Mouse (Mus musculus) CH12.LX (cell line): Measurements from ENCODE around the gene Wdr26. TPM values are rescaled to one million over a fixed set of nuclear protein-coding genes. Genes with fewer than 3 reads are reported as not detected.

Experiments
- DNase-seq: peaks from one replicate; pipeline ENCODE4 v3.0.0-alpha.2; 2013; ENCODE audit errors: extremely low read depth
- H3K27ac ChIP-seq: 2 replicates; pipeline ENCODE4 v1.5.1; 2012; ENCODE audit warnings: low read depth, mild to moderate bottlenecking, control low read depth, moderate library complexity; ENCODE audit not compliant: insufficient read depth
- H3K27me3 ChIP-seq: replicated peaks from 2 replicates; pipeline ENCODE3; 2012; ENCODE audit warnings: inconsistent platforms
- H3K36me3 ChIP-seq, 2 experiments: replicated peaks in 1 of 2; 2 replicates each; pipeline versions ENCODE3 to v1.6.1; 2012; ENCODE audit warnings: inconsistent platforms in 1 of 2, low read length in 1 of 2, mild to moderate bottlenecking in 1 of 2, mixed read lengths in 1 of 2, moderate library complexity in 1 of 2; ENCODE audit not compliant: control insufficient read depth in 1 of 2, insufficient read depth in 1 of 2
- H3K4me1 ChIP-seq, 2 experiments: 2 replicates each; pipeline ENCODE4 v1.6.1; 2012; ENCODE audit warnings: inconsistent platforms in 1 of 2, moderate library complexity in 1 of 2; ENCODE audit not compliant: insufficient read depth in 2 of 2, control insufficient read depth in 1 of 2
- H3K4me2 ChIP-seq: 2 replicates; pipeline ENCODE4 v1.6.1; 2012; ENCODE audit warnings: low read depth, mild to moderate bottlenecking, control low read depth; ENCODE audit not compliant: poor library complexity, insufficient read depth, severe bottlenecking
- H3K4me3 ChIP-seq, 3 experiments: fragments of 150-350 bp in 1 of 3; sonication (generic) in 1 of 3; replicated peaks in 1 of 3; 2 replicates each; pipeline versions ENCODE3 to v1.5.1; 2011 to 2012; ENCODE audit warnings: low read depth in 2 of 3, low read length in 2 of 3, mild to moderate bottlenecking in 2 of 3, moderate library complexity in 2 of 3, control low read depth in 1 of 3, improper control_type of control experiment in 1 of 3, inconsistent platforms in 1 of 3, mixed read lengths in 1 of 3; ENCODE audit not compliant: poor library complexity in 1 of 3
- H3K79me2 ChIP-seq: replicated peaks from 2 replicates; pipeline ENCODE4 v1.6.1; 2012; ENCODE audit warnings: mild to moderate bottlenecking, moderate library complexity; ENCODE audit not compliant: control insufficient read depth, poor library complexity, insufficient read depth, severe bottlenecking; ENCODE audit errors: extremely low read depth
- H3K9ac ChIP-seq: 2 replicates; pipeline ENCODE4 v1.6.1; 2012; ENCODE audit warnings: low read depth, mild to moderate bottlenecking, control low read depth, moderate library complexity; ENCODE audit not compliant: insufficient read depth
- H3K9me3 ChIP-seq: replicated peaks from 2 replicates; pipeline ENCODE3; 2012; ENCODE audit warnings: low read length, inconsistent platforms, mixed read lengths
- CHD1 ChIP-seq: IDR thresholded peaks from 2 replicates; pipeline ENCODE4 v1.6.1; 2012; ENCODE audit warnings: low read depth, low read length, improper control_type of control experiment, inconsistent platforms
- E2F4 ChIP-seq: IDR thresholded peaks from 2 replicates; pipeline ENCODE4 v1.6.1; 2011; ENCODE audit warnings: low read depth, low read length, improper control_type of control experiment; ENCODE audit not compliant: insufficient replicate concordance
- ELF1 ChIP-seq: IDR thresholded peaks from 2 replicates; pipeline ENCODE4 v1.6.1; 2014; ENCODE audit warnings: low read depth, mild to moderate bottlenecking, inconsistent platforms, low read length, improper control_type of control experiment
- EP300 ChIP-seq: IDR thresholded peaks from 2 replicates; pipeline ENCODE4 v1.6.1; 2011; ENCODE audit warnings: low read length, improper control_type of control experiment
- ETS1 ChIP-seq: conservative IDR thresholded peaks from 2 replicates; pipeline ENCODE4 v1.6.1; 2012; ENCODE audit warnings: low read depth, mild to moderate bottlenecking, inconsistent platforms, low read length, improper control_type of control experiment, moderate library complexity
- IRF4 ChIP-seq: IDR thresholded peaks from 2 replicates; pipeline ENCODE4 v1.6.1; 2014; ENCODE audit warnings: low read depth, mild to moderate bottlenecking, inconsistent platforms, low read length, improper control_type of control experiment
- JUN ChIP-seq: IDR thresholded peaks from 2 replicates; pipeline ENCODE4 v1.6.1; 2011; ENCODE audit warnings: low read depth, mild to moderate bottlenecking, low read length, improper control_type of control experiment, moderate library complexity; ENCODE audit not compliant: insufficient read depth
- MAFK ChIP-seq: IDR thresholded peaks from 2 replicates; pipeline ENCODE4 v1.6.1; 2011; ENCODE audit warnings: low read length, improper control_type of control experiment; ENCODE audit not compliant: insufficient replicate concordance
- MAX ChIP-seq: IDR thresholded peaks from 2 replicates; pipeline ENCODE4 v1.6.1; 2011; ENCODE audit warnings: low read length, improper control_type of control experiment
- MYC ChIP-seq: IDR thresholded peaks from 2 replicates; pipeline ENCODE4 v1.6.1; 2011; ENCODE audit warnings: low read depth, mild to moderate bottlenecking, improper control_type of control experiment, low read length
- POLR2A ChIP-seq: IDR thresholded peaks from 2 replicates; pipeline ENCODE4 v1.6.1; 2011; ENCODE audit warnings: low read depth, mild to moderate bottlenecking, improper control_type of control experiment, low read length
- POLR2AphosphoS2 ChIP-seq: IDR thresholded peaks from 2 replicates; pipeline ENCODE4 v1.6.1; 2011; ENCODE audit warnings: low read depth, low read length, improper control_type of control experiment
- RAD21 ChIP-seq: IDR thresholded peaks from 2 replicates; pipeline ENCODE4 v1.6.1; 2011; ENCODE audit warnings: low read depth, mild to moderate bottlenecking, low read length, improper control_type of control experiment, moderate library complexity
- SMC3 ChIP-seq: IDR thresholded peaks from 2 replicates; pipeline ENCODE4 v1.6.1; 2011; ENCODE audit warnings: low read depth, low read length, improper control_type of control experiment
- TBP ChIP-seq: conservative IDR thresholded peaks from 2 replicates; pipeline ENCODE4 v1.6.1; 2011; ENCODE audit warnings: low read depth, low read length, improper control_type of control experiment
- TCF12 ChIP-seq: IDR thresholded peaks from 2 replicates; pipeline ENCODE4 v1.6.1; 2014; ENCODE audit warnings: low read depth, mild to moderate bottlenecking, inconsistent platforms, low read length, improper control_type of control experiment
- UBTF ChIP-seq: IDR thresholded peaks from 2 replicates; pipeline ENCODE4 v1.6.1; 2012; ENCODE audit warnings: low read depth, mild to moderate bottlenecking, inconsistent platforms, low read length, improper control_type of control experiment, moderate library complexity
- USF1 ChIP-seq: IDR thresholded peaks from 2 replicates; pipeline ENCODE4 v1.6.1; 2014; ENCODE audit warnings: low read depth, mild to moderate bottlenecking, inconsistent platforms, low read length, improper control_type of control experiment
- ZKSCAN1 ChIP-seq: IDR thresholded peaks from 2 replicates; pipeline ENCODE4 v1.6.1; 2012; ENCODE audit warnings: low read depth, inconsistent platforms, low read length, improper control_type of control experiment, borderline replicate concordance
- dilution Hi-C: fragments of 300-500 bp; cut with MboI; formaldehyde crosslinking; loops from 2 replicates; pipeline ENCODE4 v1.14.3; 2020; ENCODE audit warnings: low sequenced_read_pairs; ENCODE audit not compliant: extremely low pct_unique_long_range_greater_than_20kb, extremely low pct_ligation_motif_present
- in situ Hi-C: fragments of 300-500 bp; cut with MboI; formaldehyde crosslinking; loops from 3 replicates; pipeline ENCODE4 v1.14.3; 2019; ENCODE audit warnings: low sequenced_read_pairs, low pct_ligation_motif_present, low pct_unique_long_range_greater_than_20kb, mixed read lengths
- polyA plus RNA-seq: library from polyadenylated mRNA; unstranded; fragments of >175 nt; gene quantifications from 2 replicates; pipeline ENCODE4 v1.2.1, GENCODE M21; 2012; ENCODE audit warnings: low read depth; ENCODE audit not compliant: insufficient read length
- total RNA-seq, 2 experiments: library from RNA; depleted of rRNA; stranded (reverse); fragments of 300-350 nt in 1 of 2; fragments of >200 nt in 1 of 2; gene quantifications; 2 replicates each; pipeline ENCODE4 v1.2.3; 2012 to 2014

The Wdr26 gene
- total and polyA plus RNA-seq, 3 experiments: 32.4 to 65.0 (median 34.2) TPM

GRCm38 (mm10) chr1:181168377-181168776, 43.4 kb downstream of the Wdr26 start:
- Histone ChIP-seq H3K27ac (no peak overlapping the region), H3K4me2 (no peak overlapping the region), H3K9me3 (no peaks in the 10 kb centered on the region), H3K9ac (no peak overlapping the region), H3K4me3 (no peak overlapping the region), H3K27me3 (no peaks in the 10 kb centered on the region), H3K4me1 (peaks cover 10 to 33% of the 10 kb centered on the region in 2 experiments), H3K79me2 (no peaks in the 10 kb centered on the region), H3K36me3 (peaks cover 19 to 53% of the 10 kb centered on the region in 2 experiments)
- no peak for DNase-seq
- TF ChIP-seq TCF12: no peak
- no peak for TF ChIP-seq MAX
- TF ChIP-seq MYC: no peak
- no peak for TF ChIP-seq SMC3
- no peak for TF ChIP-seq ELF1
- TF ChIP-seq E2F4: no peak
- in situ Hi-C loops (no loop called here), dilution Hi-C loops (no loop called here)

- Histone ChIP-seq H3K4me1 (peaks cover 10 to 33% of the 10 kb centered on the region in 2 experiments), H3K4me2 (no peak overlapping the region), H3K9ac (no peak overlapping the region), H3K27me3 (no peaks in the 10 kb centered on the region), H3K27ac (no peak overlapping the region), H3K4me3 (no peak overlapping the region), H3K36me3 (peaks cover 25 to 56% of the 10 kb centered on the region in 2 experiments), H3K9me3 (no peaks in the 10 kb centered on the region), H3K79me2 (no peaks in the 10 kb centered on the region)
- DNase-seq: no peak
- TF ChIP-seq IRF4 (no peak), POLR2AphosphoS2 (no peak), TBP (no peak), ZKSCAN1 (no peak), E2F4 (no peak), USF1 (no peak), MAFK (no peak), CHD1 (no peak), ETS1 (no peak), POLR2A (no peak), RAD21 (no peak), JUN (no peak), EP300 (no peak), UBTF (no peak)
- dilution Hi-C loops (no loop called here), in situ Hi-C loops (no loop called here)
Measured at GRCm38 (mm10) chr1:181167816-181168215, 44.0 kb downstream of the Wdr26 start.
